Mouse (Mus musculus): ENCODE data around the gene Col18a1. TPM values are rescaled to one million over a fixed set of nuclear protein-coding genes. Genes with fewer than 3 reads are reported as not detected.
A peak's percentile ranks its signal among the peaks of the same experiment; 100 is the strongest.

Gene Col18a1
- polyA plus RNA-seq, 1 experiment: 402 TPM

DNA sequence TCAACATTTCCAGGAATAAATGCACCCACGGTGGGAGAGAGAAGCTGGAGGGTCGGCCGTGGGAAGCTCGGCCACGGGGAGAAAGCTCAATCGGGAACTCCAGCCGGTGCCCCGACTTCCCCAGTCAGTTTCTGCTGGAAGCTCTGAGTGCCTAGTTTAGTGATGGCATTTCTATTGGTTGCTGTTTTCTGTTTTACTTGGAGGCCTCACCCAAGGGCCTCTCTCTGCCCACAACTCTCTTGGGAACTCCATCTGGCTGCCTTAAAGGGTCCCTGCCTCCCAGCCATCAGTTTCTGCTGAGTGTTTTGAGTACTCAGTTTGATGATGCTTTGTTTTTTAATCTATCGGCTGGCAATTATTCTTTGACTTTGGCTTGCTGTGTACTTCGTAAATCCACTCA, 109.6 kb downstream of the Col18a1 start:
- no peak overlapping the region for H3K4me2 ChIP-seq (ENCODE audit: low read depth)
- no peaks in the 10 kb centered on the region for H3K79me2 ChIP-seq (ENCODE audit: control insufficient read depth, insufficient read depth)
- no peak overlapping the region for H3ac ChIP-seq (ENCODE audit: control insufficient read depth, insufficient read length)
- no peak for TF ChIP-seq CEBPB (IDR thresholded peaks at IDR 0.05; ENCODE audit: insufficient read depth, poor library complexity, severe bottlenecking)
- no peak for TF ChIP-seq POLR2A (IDR thresholded peaks at IDR 0.05; ENCODE audit: insufficient read length, low read depth)
- TF ChIP-seq SRF (IDR thresholded peaks at IDR 0.05; ENCODE audit: control insufficient read depth, insufficient read length, low read depth): no peak
- no peak for TF ChIP-seq REST (IDR thresholded peaks at IDR 0.05; ENCODE audit: insufficient read depth, insufficient read length)
- no peak for TF ChIP-seq MYOG (IDR thresholded peaks at IDR 0.05; ENCODE audit: control insufficient read depth in 1 of 3, insufficient read depth in 1 of 3, insufficient read length in 2 of 3, low read depth in 2 of 3)
- TF ChIP-seq TCF3 (IDR thresholded peaks at IDR 0.05; ENCODE audit: insufficient read length, low read depth): no peak
- no peak for TF ChIP-seq USF1 (IDR thresholded peaks at IDR 0.05; ENCODE audit: low read depth)
- no peak for TF ChIP-seq POLR2AphosphoS2 (IDR thresholded peaks at IDR 0.05; ENCODE audit: insufficient read length, low read depth)
- no peak for TF ChIP-seq E2F4 (IDR thresholded peaks at IDR 0.05; ENCODE audit: insufficient read depth)
- no peak overlapping the region for H3K4me3 ChIP-seq
- H3K27me3 ChIP-seq (ENCODE audit: control insufficient read depth, insufficient read depth, insufficient read length): no peaks in the 10 kb centered on the region
- peaks cover 18% of the 10 kb centered on the region for H3K36me3 ChIP-seq (ENCODE audit: control insufficient read depth, insufficient read depth)

- Histone ChIP-seq H3K4me2 (ENCODE audit: low read depth) (no peak overlapping the region), H3K79me2 (ENCODE audit: control insufficient read depth, insufficient read depth) (no peaks in the 10 kb centered on the region), H3K36me3 (ENCODE audit: control insufficient read depth, insufficient read depth) (peaks cover 31% of the 10 kb centered on the region), H3ac (ENCODE audit: control insufficient read depth, insufficient read length) (no peak overlapping the region), H3K4me3 (no peak overlapping the region), H3K27me3 (ENCODE audit: control insufficient read depth, insufficient read depth, insufficient read length) (no peaks in the 10 kb centered on the region)
- TF ChIP-seq POLR2AphosphoS2 (IDR thresholded peaks at IDR 0.05; ENCODE audit: insufficient read length, low read depth) (peak; percentile 65), E2F4 (IDR thresholded peaks at IDR 0.05; ENCODE audit: insufficient read depth) (no peak)
These were observed 117.7 kb downstream of the Col18a1 start for GRCm38 (mm10) chr10:77048606-77049005.

DNA sequence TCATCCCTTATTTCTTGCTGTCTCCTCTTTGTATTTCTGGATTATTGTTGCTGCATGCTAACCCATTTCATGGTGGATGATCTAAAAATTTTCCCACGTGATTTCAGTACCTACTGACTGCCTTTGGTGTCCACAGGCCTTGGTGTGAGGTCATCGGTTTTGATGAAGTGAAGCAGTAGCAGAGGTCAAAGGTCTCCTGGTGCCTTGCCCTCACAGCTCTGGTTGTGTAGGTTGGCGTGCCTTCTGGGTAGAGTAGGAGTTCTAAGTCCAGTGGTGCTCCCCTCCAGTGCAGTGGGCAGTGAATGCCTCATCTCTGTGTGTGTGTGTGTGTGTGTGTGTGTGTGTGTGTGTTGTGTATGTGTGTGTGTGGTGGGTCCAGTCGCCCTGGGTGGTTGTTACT, 118.2 kb downstream of the Col18a1 start:
- TF ChIP-seq TCF12 (IDR thresholded peaks at IDR 0.05; ENCODE audit: insufficient read depth, poor library complexity, severe bottlenecking): no peak
- TF ChIP-seq MAX (IDR thresholded peaks at IDR 0.05; ENCODE audit: low read depth): no peak
- TF ChIP-seq TCF3 (IDR thresholded peaks at IDR 0.05; ENCODE audit: insufficient read length, low read depth): no peak
- no peak overlapping the region for H3K4me2 ChIP-seq (ENCODE audit: low read depth)
- H3K79me2 ChIP-seq (ENCODE audit: control insufficient read depth, insufficient read depth): no peaks in the 10 kb centered on the region
- H3K36me3 ChIP-seq (ENCODE audit: control insufficient read depth, insufficient read depth): peaks cover 31% of the 10 kb centered on the region
- no peak overlapping the region for H3K4me3 ChIP-seq
- no peaks in the 10 kb centered on the region for H3K27me3 ChIP-seq (ENCODE audit: control insufficient read depth, insufficient read depth, insufficient read length)
- no peak overlapping the region for H3ac ChIP-seq (ENCODE audit: control insufficient read depth, insufficient read length)

DNA sequence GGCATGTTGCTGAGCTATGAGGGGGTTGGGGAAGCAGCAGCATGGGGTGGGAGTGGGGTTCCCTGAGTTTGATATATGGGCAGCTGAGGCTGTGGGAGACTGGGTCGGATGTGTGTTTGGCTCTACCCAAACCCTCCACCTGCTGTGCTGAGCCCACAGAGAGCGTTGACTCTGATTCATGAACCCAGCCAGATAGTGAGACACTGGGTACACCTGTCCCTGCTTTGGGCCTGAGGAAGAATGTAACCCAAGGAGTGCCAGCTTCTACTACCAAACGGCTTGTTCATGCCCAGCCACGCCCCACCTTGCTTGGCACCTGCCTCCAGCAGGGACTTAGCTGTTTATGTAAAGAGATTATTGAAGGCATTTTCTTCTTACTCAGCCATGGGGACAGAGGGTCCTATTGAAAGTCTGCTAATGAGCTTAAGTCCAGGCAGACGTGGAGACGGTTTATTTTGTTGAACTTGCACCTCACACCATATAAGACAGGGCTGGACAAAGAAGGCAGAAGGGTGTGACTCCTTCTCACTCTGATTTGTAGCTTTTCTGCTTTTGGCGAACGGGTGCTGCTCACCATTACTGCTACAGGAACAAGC, 127.7 kb downstream of the Col18a1 start:
- Histone ChIP-seq H3K4me2 (ENCODE audit: low read depth) (no peak overlapping the region), H3ac (ENCODE audit: control insufficient read depth, insufficient read length) (no peak overlapping the region), H3K4me3 (no peak overlapping the region), H3K79me2 (ENCODE audit: control insufficient read depth, insufficient read depth) (peaks cover 13% of the 10 kb centered on the region), H3K36me3 (ENCODE audit: control insufficient read depth, insufficient read depth) (no peaks in the 10 kb centered on the region), H3K27me3 (ENCODE audit: control insufficient read depth, insufficient read depth, insufficient read length) (no peaks in the 10 kb centered on the region)
- TF ChIP-seq MAX (IDR thresholded peaks at IDR 0.05; ENCODE audit: low read depth) (no peak), POLR2A (IDR thresholded peaks at IDR 0.05; ENCODE audit: insufficient read length, low read depth) (no peak), MYOG (IDR thresholded peaks at IDR 0.05; ENCODE audit: control insufficient read depth in 1 of 3, insufficient read depth in 1 of 3, insufficient read length in 2 of 3, low read depth in 2 of 3) (peak in 2 of 3 experiments; percentile 22 to 78), E2F4 (IDR thresholded peaks at IDR 0.05; ENCODE audit: insufficient read depth) (no peak), TCF3 (IDR thresholded peaks at IDR 0.05; ENCODE audit: insufficient read length, low read depth) (peak; percentile 11), CEBPB (IDR thresholded peaks at IDR 0.05; ENCODE audit: insufficient read depth, poor library complexity, severe bottlenecking) (no peak), POLR2AphosphoS2 (IDR thresholded peaks at IDR 0.05; ENCODE audit: insufficient read length, low read depth) (no peak), MYOD1 (IDR thresholded peaks at IDR 0.05; ENCODE audit: control insufficient read depth in 1 of 3, insufficient read length in 2 of 3, low read depth in 2 of 3) (peak in 1 of 3 experiments; percentile 76), REST (IDR thresholded peaks at IDR 0.05; ENCODE audit: insufficient read depth, insufficient read length) (no peak), TCF12 (IDR thresholded peaks at IDR 0.05; ENCODE audit: insufficient read depth, poor library complexity, severe bottlenecking) (no peak), SRF (IDR thresholded peaks at IDR 0.05; ENCODE audit: control insufficient read depth, insufficient read length, low read depth) (no peak), USF1 (IDR thresholded peaks at IDR 0.05; ENCODE audit: low read depth) (no peak)

DNA sequence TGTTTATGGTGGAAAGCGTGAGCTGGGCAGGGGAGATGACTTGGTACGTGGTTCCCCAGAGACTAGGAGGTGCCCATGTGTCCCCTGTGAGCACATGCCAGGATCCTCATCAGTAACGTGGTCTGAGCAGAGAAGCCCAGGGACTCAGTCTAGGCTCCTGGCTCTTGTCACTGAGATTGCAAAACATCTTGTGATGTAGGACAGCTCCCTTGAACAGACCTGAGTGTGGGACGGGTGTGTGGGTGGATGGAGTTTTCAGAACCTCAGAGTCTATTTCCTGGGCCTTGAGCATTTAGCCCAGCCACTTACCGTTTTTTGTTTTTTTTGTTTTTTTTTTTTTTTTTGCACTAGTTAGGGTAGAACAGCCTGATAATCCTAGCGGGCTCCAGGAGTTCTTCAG, 130.9 kb downstream of the Col18a1 start:
- H3K4me2 ChIP-seq (ENCODE audit: low read depth): peak overlapping the region; percentile 81
- no peak overlapping the region for H3K4me3 ChIP-seq
- TF ChIP-seq POLR2AphosphoS2 (IDR thresholded peaks at IDR 0.05; ENCODE audit: insufficient read length, low read depth) (no peak), MYOD1 (IDR thresholded peaks at IDR 0.05; ENCODE audit: control insufficient read depth in 1 of 3, insufficient read length in 2 of 3, low read depth in 2 of 3) (no peak), SRF (IDR thresholded peaks at IDR 0.05; ENCODE audit: control insufficient read depth, insufficient read length, low read depth) (no peak), REST (IDR thresholded peaks at IDR 0.05; ENCODE audit: insufficient read depth, insufficient read length) (no peak), POLR2A (IDR thresholded peaks at IDR 0.05; ENCODE audit: insufficient read length, low read depth) (no peak), USF1 (IDR thresholded peaks at IDR 0.05; ENCODE audit: low read depth) (no peak), TCF12 (IDR thresholded peaks at IDR 0.05; ENCODE audit: insufficient read depth, poor library complexity, severe bottlenecking) (no peak), MAX (IDR thresholded peaks at IDR 0.05; ENCODE audit: low read depth) (no peak), CEBPB (IDR thresholded peaks at IDR 0.05; ENCODE audit: insufficient read depth, poor library complexity, severe bottlenecking) (no peak), E2F4 (IDR thresholded peaks at IDR 0.05; ENCODE audit: insufficient read depth) (no peak)
- no peaks in the 10 kb centered on the region for H3K36me3 ChIP-seq (ENCODE audit: control insufficient read depth, insufficient read depth)
- H3ac ChIP-seq (ENCODE audit: control insufficient read depth, insufficient read length): no peak overlapping the region
- peaks cover 13% of the 10 kb centered on the region for H3K79me2 ChIP-seq (ENCODE audit: control insufficient read depth, insufficient read depth)
- H3K27me3 ChIP-seq (ENCODE audit: control insufficient read depth, insufficient read depth, insufficient read length): no peaks in the 10 kb centered on the region

Data from myocyte (in vitro differentiated cells).